Mouse (Mus musculus) right cerebral cortex, postnatal 4 days (tissue): ENCODE data around the gene Sipa1l1.

ENCODE experiments used
- DNase-seq: peaks from one replicate; pipeline ENCODE4 v3.0.0-alpha.2; 2022

Sipa1l1 gene

GRCm38 (mm10) chr12:82168820-82169533 lies at the start of gene Sipa1l1:
TSS of gene Sipa1l1 (plus strand) at chr12:82169320.
- peak; percentile 93 for DNase-seq

DNA sequence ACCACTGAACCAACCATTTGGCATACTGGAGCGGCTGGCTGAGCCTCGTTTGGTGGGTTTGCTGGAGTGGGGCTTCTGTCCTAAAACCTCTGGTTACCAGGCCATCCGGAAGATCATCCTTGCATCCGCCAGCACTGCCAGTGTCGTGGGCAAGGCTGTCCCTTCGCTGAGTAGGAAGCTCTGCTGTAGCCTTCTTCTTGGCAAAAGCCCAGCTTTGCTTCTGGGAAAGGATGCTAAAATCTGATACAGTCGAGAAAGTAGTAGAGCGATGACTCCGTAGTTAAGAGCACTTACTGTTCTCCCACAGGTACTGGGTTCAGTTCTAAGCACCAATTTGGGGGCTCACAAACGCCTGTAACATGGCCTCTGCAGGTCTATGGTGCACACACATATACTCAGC lies 47.2 kb upstream of the Sipa1l1 start:
- no peak for DNase-seq

DNA sequence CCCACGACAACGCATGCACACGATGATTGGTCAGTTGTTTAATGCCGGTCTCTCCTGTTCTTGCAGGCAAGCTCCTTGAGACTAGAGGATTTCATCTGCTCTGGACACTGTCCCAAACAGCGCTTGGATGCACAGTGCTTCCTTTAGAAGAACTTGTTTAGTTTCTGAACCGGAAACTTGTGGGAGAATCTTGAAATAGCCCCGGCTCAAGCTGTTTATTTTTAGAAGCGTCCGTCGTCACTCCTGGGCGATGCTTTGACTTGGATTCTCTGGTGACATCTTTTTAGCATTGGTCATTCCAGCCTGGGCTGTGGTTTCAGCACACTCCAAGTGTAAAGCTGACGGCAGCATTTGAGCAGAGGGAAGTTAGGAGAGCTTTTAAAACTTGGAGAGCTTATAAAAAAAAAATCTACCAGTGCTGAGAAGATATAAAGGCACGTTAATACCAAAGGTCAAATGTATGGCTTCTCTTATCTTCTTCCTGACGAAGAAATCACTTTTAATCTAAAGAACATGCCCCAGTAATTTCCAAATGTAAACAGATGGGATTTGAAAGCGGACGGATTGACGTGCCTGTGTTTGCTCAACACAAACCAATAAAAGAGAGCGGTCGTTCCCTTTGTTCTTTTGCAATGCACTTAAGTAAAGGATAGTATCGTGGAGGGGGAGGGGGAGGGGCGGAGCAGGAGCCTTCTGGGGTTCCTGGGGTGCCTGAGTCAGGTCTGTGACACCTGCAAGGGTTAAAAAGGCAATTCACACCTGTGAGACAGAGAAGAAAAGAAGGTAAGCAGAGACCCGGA lies 46.5 kb upstream of the Sipa1l1 start:
- DNase-seq, result no peak

DNA sequence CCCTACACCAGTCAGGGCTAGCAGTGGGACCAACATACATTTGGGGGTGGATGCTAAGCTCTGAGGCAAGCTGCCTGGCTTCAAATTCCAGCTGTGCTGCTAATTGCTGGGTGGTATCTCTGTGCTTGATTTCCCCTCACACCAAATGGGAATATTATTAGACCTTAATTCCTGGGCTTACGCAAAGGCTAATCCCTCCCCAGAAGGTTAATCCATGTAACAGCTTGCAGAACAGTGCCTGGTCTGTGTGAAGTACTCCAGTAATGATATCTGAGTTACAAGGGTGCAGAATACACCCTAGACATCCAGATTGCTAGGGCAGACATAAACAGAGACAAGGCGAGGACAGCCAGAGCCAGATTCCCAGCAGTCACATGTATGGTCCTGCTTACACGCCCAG lies 42.3 kb upstream of the Sipa1l1 start:
- no peak for DNase-seq

DNA sequence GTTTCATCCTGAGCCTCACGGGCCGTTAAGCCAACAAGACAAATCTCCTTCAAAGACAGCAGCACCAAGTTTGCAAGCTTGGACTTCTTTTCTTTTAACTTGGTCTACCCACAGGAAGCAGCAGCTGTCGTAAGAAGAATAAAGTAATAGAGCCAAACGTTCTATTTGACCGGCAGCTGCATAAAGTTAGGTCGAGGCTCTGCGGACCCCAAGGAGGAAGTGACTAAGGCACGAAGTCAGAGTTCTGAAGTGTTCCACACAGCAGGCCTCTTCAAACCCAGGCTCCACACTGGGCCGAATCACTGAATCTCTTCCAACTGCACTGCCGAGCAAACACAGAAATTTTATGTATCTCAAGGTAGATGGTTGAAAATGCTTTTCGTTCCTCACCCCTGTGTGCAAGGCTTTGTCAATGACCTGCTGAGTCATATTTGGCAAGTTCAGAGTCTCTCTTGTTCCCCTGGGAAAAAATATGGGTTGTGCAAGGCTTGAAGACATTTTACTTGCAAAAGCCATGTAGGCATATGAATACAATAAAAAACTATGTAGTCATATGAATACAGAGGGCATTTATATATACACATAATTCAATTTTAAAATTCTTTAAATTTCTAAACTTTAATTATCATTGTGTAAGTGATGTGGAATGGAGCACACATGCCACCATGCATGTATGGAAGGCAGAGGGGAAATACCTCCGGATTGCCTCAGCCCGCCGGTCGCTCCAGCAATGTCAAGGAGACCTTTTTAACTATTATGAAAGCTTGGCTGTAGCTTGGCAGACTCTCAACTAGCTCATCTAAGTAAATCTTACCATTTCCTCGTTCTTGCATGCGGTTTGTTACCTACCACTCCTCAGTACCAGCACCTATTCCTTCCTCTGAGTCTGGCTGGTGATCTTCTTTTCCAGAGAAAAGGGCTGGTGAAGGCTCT lies 29.6 kb upstream of the Sipa1l1 start:
- no peak for DNase-seq

DNA sequence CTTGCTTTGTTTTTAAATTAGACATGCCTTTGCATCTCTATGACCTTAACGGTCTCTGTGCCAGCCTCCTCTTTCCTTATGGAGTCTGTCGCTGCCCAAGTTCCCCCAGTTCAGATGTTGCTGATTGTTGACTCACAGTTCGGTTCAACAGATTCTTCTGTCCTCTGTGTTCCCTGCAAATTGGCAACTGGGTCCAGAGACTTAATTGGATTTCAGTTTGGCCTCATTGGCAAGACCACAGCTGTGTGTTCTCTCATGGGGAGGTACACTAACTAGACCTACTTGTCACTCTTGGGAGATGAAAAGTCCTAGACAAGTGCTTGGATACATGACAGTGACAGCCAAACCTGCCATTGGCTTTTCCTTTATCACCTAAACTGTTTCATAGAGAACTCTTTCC lies 25.7 kb upstream of the Sipa1l1 start:
- no peak for DNase-seq

DNA sequence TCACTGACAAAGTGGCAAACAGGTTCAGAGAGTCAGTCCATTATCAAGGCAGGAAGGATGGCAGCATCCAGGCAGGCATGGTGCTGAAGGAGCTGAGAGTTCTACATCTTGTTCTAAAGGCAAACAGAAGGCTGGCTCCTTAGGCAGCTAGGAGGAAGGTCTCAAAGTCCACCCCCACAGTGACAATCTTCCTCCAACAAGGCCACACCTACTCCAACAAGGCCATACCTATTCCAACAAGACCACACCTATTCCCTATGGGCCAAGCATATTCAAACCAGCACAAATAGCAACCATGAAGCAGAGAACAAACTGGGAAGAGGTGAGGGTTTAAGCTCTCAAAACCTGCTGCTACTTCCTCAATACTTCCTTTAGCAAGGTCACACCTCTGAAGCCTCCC lies 23.9 kb upstream of the Sipa1l1 start:
- no peak for DNase-seq

GRCm38 (mm10) chr12:82147021-82147693 lies 22.0 kb upstream of the Sipa1l1 start:
- DNase-seq, result no peak

- no peak for DNase-seq
Measured at GRCm38 (mm10) chr12:82148328-82148930, 20.7 kb upstream of the Sipa1l1 start.

DNA sequence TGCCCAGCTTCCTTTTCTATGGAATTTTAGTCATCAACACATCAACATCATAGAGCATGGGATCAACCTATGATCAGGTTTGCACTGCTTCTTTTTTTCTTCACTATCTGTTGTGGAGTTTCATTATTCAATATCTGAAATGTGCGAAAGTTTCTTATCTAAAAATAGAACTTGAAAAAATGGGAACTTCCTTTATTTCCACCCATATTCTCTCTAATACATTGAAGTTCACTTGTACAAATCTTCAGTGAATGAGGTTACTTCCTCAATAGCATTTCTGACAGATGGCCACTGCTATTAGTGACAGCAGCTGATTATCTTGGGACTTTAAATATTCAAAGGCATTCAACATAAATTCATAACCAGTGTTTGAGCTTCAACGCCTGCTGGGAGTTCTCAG lies 18.1 kb upstream of the Sipa1l1 start:
- DNase-seq, result no peak

DNA sequence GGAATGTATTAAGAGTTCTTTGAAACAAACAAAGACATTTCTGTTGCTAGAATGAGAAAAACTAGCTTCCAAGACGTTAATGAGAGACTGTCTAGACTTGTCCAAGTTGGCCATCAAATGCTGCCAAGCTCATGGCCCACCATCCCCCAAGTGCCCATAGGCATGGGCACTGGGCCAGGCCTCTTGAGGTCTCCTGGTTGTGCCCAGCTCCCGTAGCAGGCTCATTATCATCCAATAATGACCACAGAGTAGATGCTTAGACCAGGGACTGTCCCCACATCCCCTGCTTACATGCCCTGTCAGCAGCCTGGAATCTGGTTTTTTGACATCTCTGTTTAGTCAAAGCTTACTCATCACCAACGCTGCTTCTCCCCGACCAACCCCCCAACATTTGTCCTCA lies 14.6 kb upstream of the Sipa1l1 start:
- DNase-seq, result no peak

- DNase-seq, result no peak
Measured at GRCm38 (mm10) chr12:82158516-82158915, 10.6 kb upstream of the Sipa1l1 start.

DNA sequence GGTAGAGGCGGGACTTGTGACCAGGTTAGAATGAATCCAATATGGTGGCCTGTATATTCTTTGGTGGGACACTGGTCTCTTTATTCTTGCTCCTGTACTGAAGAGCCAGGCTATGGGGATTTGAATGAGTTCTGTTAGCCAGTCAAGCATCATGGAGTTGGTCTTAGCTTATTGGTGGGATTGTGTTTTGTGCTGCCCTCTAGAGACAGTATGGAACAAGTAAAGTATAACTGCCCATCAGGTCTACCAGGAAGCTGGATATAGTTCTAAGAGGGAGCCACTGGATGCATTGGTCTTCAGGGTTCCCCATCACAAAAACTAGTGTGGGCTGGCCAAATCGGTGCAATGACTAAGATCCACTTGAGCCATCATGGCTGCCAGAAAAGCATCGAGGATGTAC lies 9.7 kb upstream of the Sipa1l1 start:
- DNase-seq, result no peak

DNA sequence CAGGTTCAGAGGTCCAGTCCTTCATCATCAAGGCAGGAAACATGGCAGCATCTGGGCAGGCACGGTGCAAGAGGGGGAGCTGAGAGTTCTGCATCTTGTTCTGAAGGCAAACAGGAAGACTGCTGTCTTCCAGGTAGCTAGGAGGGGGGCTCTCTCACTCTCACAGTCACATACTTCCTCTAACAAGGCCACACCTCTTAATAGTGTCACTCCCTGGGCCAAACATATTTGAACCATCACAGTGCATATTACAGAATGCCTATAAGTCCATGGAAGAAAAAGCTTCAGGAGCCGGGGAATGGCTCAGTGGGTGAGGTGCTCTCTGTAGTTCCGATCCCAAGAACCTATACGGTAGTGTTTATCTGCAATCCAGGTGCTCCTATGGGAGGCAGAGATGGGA lies 3.5 kb upstream of the Sipa1l1 start:
- no peak for DNase-seq

GRCm38 (mm10) chr12:82166101-82166571 lies 3.0 kb upstream of the Sipa1l1 start:
- no peak for DNase-seq

DNA sequence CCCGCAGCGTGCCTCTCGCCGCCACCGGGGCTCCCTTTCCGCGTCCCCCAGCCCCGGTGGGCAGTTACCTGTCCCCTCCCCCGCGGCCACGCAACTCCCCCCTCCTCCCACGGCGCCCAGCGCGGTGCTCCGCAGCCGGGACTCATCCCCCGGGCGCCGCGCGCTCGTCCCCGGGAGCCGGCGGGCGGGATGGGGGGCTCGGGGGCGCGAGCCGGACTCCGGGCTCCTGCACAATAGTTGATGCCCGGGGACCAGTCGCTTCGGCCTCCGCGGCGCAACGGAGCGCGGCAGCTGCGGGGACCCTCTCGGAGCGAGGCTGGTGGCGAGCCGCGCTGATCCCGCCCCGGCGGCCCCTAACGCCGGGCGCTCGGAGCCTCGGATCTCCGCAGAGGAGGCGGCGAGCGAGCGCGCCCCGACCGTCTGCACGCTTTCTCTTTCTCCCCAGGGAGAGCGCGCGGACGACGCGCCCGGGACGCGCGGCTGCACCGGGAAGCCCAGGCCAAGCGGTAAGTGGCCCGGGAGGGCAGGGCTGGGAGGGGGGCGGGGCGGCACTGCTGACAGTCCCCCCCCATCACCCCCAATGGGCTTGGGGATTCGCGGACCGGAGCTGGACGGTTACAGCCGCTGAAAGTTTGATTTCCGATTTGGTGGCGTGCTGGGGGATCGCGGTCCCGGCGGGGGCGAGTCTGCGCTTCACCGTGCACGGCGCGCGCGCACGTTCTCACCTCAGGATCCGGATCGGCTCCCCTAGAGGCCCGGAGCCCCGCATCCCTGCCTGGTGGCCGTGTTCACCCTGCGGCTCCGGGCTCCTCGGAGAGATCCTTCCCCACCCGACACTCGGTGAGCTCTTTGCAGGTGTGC lies 681 bp downstream of the Sipa1l1 start:
- DNase-seq, result peak; percentile 75

- DNase-seq, result peak; percentile 22
Measured at GRCm38 (mm10) chr12:82170461-82171279, 1.6 kb downstream of the Sipa1l1 start.

DNA sequence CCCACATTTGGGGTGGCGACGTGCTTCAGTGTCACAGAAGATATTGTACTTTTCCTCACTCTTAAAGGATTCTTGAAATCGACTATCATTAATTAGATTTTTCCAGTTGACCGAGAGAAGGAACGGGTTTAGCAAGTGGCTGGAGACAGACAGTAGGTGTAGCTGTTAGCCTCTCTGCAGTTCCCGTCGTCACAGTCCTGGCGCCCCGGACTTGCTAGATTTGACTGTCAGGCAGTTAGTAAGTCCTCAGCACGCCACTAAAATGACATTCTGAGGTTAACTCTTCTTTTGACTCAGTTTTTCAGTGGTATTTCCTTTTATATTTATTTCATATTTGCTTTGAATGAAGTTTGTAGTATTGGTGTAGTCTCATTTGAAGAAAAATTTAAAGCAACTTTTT lies 2.5 kb downstream of the Sipa1l1 start:
- peak; percentile 46 for DNase-seq

GRCm38 (mm10) chr12:82173623-82174022 lies 4.5 kb downstream of the Sipa1l1 start:
- DNase-seq, result no peak

GRCm38 (mm10) chr12:82175709-82176108 lies 6.6 kb downstream of the Sipa1l1 start:
- DNase-seq, result no peak
